Mouse (Mus musculus): ENCODE measurements around the gene Nadsyn1. TPM values are rescaled to one million over a fixed set of nuclear protein-coding genes. Genes with fewer than 3 reads are reported as not detected.

Gene Nadsyn1
- polyA plus RNA-seq, 1 experiment: 0.16 TPM

GRCm38 (mm10) chr7:143783996-143784829, 38.4 kb downstream of the Nadsyn1 start, which contains the start of gene Mrgpre:
Mrgpre (minus strand) TSS chr7:143784500.
- no peak for TF ChIP-seq TAL1 (IDR thresholded peaks at IDR 0.05; ENCODE audit: low read length)
- TF ChIP-seq GATA1 (IDR thresholded peaks at IDR 0.05; ENCODE audit: low read length): no peak
- Histone ChIP-seq H3K9me3 (ENCODE audit: control insufficient read depth, low read length) (no peaks in the 10 kb centered on the region), H3K27me3 (ENCODE audit: control insufficient read depth) (peaks cover 13% of the 10 kb centered on the region), H3K4me3 (replicated peaks) (peak within 1 kb of the TSS; percentile 24), H3K36me3 (ENCODE audit: control insufficient read depth) (no peaks in the 10 kb centered on the region; the same call in 1 of the 2 replicates), H3K4me1 (ENCODE audit: control insufficient read depth) (peaks cover 3% of the 10 kb centered on the region)

DNA sequence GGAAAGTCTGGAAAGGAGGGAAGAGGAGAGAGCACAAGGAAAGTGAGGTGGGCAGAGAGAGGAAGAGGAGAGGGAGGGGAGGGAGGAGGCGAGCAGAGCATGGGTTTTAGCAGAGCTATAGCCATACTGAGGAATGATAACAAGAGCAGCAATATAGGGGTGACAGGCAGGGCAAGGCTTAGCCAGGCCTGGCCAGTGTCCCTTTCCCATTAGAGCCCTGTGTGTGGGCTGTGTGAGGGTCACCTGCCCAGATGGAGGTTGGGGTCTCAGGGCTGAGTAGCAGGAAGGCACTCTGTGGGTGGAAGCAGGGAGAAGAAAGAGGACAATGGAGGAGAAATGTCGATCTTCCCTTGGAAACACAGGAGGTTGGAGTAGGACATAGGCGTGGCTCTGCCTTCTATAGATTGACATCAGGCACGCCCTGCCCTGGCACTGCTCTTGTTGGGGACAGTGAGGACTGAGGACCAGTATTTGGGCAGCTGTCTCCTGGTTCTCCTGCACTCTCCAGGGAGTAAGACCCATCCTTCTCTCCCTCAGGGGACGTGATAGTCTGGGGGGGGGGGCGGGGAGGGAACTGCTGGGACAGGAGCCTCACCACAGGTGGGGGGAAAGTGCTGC, 39.2 kb downstream of the Nadsyn1 start:
- Histone ChIP-seq H3K4me3 (replicated peaks) (no peak overlapping the region), H3K9me3 (ENCODE audit: control insufficient read depth, low read length) (no peaks in the 10 kb centered on the region), H3K4me1 (ENCODE audit: control insufficient read depth) (peaks cover 3% of the 10 kb centered on the region), H3K27me3 (ENCODE audit: control insufficient read depth) (peaks cover 13% of the 10 kb centered on the region), H3K36me3 (ENCODE audit: control insufficient read depth) (no peaks in the 10 kb centered on the region; the same call in 1 of the 2 replicates)
- no peak for TF ChIP-seq GATA1 (IDR thresholded peaks at IDR 0.05; ENCODE audit: low read length)
- TF ChIP-seq TAL1 (IDR thresholded peaks at IDR 0.05; ENCODE audit: low read length): no peak

DNA sequence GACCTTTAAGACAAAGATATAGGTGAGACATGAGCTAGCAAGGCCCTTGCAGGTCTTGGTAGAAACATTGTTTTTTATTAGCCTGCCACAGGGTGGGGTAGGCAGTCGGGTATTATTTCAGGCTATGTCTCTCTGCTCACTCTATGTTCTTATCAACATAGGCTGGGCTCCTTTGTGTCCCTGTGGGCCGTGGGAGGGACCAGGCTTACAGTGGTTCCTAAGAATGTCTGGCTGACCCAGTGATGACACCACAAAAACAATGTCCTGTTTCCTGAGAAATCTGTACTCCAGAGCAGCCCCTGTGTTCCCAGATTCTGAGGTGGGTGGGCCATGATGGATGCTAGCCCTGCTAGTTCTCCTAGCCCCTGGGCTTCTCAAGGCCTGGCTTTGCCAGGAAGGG, 45.3 kb downstream of the Nadsyn1 start:
- Histone ChIP-seq H3K4me3 (replicated peaks) (no peak overlapping the region), H3K27me3 (ENCODE audit: control insufficient read depth) (no peaks in the 10 kb centered on the region), H3K9me3 (ENCODE audit: control insufficient read depth, low read length) (no peaks in the 10 kb centered on the region), H3K4me1 (ENCODE audit: control insufficient read depth) (no peaks in the 10 kb centered on the region), H3K36me3 (ENCODE audit: control insufficient read depth) (no peaks in the 10 kb centered on the region; the same call in 1 of the 2 replicates)
- TF ChIP-seq TAL1 (IDR thresholded peaks at IDR 0.05; ENCODE audit: low read length) (no peak), GATA1 (IDR thresholded peaks at IDR 0.05; ENCODE audit: low read length) (no peak)

- H3K4me1 ChIP-seq (ENCODE audit: control insufficient read depth): no peaks in the 10 kb centered on the region
- TF ChIP-seq GATA1 (IDR thresholded peaks at IDR 0.05; ENCODE audit: low read length) (no peak), TAL1 (IDR thresholded peaks at IDR 0.05; ENCODE audit: low read length) (no peak)
Observed at GRCm38 (mm10) chr7:143776137-143776536, 46.5 kb downstream of the Nadsyn1 start.

DNA sequence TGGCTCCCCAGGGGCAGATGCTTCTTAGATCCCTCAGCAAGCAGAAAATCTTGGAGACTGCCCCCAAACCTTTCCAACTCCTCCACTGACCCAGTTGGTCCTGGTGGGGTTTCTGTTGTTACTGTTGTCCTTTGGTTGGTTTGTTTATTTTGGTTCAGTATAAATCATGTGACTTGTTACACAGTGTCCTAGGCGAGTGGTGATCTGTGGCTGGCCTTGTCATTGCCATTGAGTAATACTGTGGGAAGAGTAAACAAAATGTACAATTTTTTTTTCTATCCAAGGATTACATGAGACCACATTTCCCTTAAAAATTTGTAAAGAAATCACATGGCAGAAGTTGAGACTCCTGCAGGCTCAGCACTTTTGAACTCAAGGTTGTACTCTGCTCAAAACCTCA, 53.2 kb downstream of the Nadsyn1 start:
- H3K27me3 ChIP-seq (ENCODE audit: control insufficient read depth): peaks cover 13% of the 10 kb centered on the region

More at GRCm38 (mm10) chr7:143776137-143776536, 46.5 kb downstream of the Nadsyn1 start:
- Histone ChIP-seq H3K4me3 (replicated peaks) (no peak overlapping the region), H3K9me3 (ENCODE audit: control insufficient read depth, low read length) (0 out of 2 replicates have a peak, but pooled peaks cover 2% of the 10 kb centered on the region), H3K27me3 (ENCODE audit: control insufficient read depth) (no peaks in the 10 kb centered on the region), H3K36me3 (ENCODE audit: control insufficient read depth) (no peaks in the 10 kb centered on the region; the same call in 1 of the 2 replicates)

DNA sequence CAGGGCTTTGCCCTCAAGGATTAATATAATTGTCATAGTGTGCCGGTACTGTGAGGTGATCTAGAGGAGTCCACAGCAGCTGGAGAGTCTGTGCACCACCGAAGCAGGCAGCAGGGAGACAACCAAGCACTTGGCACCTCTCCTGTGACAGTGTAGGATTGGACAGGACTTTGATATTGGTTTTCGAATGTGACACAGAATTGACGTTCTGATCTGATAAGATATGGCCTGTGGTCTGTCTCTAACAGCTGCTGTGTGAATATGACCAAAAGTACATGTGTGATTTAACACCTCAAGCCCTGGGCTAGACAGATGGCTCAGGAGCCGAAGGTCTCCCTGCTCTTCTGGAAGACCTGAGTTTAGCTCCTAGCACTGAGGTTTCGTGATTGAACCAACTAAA, 54.4 kb downstream of the Nadsyn1 start:
- H3K4me3 ChIP-seq (replicated peaks): no peak overlapping the region
- no peaks in the 10 kb centered on the region for H3K36me3 ChIP-seq (ENCODE audit: control insufficient read depth)
- H3K9me3 ChIP-seq (ENCODE audit: control insufficient read depth, low read length): 0 out of 2 replicates have a peak, but pooled peaks cover 2% of the 10 kb centered on the region
- TF ChIP-seq GATA1 (IDR thresholded peaks at IDR 0.05; ENCODE audit: low read length) (no peak), TAL1 (IDR thresholded peaks at IDR 0.05; ENCODE audit: low read length) (no peak)
- H3K27me3 ChIP-seq (ENCODE audit: control insufficient read depth): peaks cover 16% of the 10 kb centered on the region
- H3K4me1 ChIP-seq (ENCODE audit: control insufficient read depth): no peaks in the 10 kb centered on the region

More for the DNA sequence above, 53.2 kb downstream of the Nadsyn1 start:
- Histone ChIP-seq H3K4me3 (replicated peaks) (no peak overlapping the region), H3K36me3 (ENCODE audit: control insufficient read depth) (no peaks in the 10 kb centered on the region), H3K9me3 (ENCODE audit: control insufficient read depth, low read length) (0 out of 2 replicates have a peak, but pooled peaks cover 2% of the 10 kb centered on the region), H3K4me1 (ENCODE audit: control insufficient read depth) (no peaks in the 10 kb centered on the region)
- TF ChIP-seq GATA1 (IDR thresholded peaks at IDR 0.05; ENCODE audit: low read length): no peak
- TF ChIP-seq TAL1 (IDR thresholded peaks at IDR 0.05; ENCODE audit: low read length): no peak

GRCm38 (mm10) chr7:143766893-143767292, 55.8 kb downstream of the Nadsyn1 start, which contains the start of gene Mrgprg:
Mrgprg (minus strand) TSS chr7:143766993.
- Histone ChIP-seq H3K4me3 (replicated peaks) (no peak within 1 kb of the TSS), H3K4me1 (ENCODE audit: control insufficient read depth) (no peaks in the 10 kb centered on the region), H3K27me3 (ENCODE audit: control insufficient read depth) (peaks cover 16% of the 10 kb centered on the region), H3K36me3 (ENCODE audit: control insufficient read depth) (no peaks in the 10 kb centered on the region), H3K9me3 (ENCODE audit: control insufficient read depth, low read length) (no peaks in the 10 kb centered on the region)
- TF ChIP-seq TAL1 (IDR thresholded peaks at IDR 0.05; ENCODE audit: low read length) (no peak), GATA1 (IDR thresholded peaks at IDR 0.05; ENCODE audit: low read length) (no peak)

DNA sequence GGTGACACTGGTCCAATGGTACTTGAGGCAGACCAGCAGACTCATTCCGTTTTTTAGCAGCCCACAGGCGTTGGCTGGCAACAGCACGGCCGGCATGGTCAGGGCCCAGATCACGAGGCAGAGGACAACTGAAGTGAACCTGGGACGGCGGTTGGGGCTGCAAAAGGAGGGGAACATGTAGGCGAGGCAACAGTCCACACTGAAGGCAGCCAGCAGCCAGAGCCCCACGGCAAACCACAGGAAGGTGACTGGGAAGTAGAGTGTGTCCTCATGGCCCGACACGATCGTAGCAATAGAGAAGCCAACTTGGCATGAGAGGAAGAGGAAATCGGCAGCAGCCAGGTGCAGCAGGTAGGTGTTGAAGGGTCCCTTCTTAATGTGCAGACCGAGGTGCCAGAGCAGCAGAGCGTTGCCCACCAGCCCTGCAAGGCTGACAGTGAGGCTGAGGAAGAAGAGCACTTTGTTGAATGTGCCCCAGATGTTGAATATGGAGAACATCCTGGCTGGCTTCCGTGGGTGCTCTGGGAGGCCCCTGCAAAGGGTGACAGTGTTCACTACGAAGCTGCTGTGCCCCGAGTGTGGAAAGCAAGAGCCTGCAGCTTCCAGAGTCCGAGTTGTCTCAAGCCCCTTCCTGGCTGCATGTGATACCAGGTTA, 57.6 kb downstream of the Nadsyn1 start:
- Histone ChIP-seq H3K27me3 (ENCODE audit: control insufficient read depth) (peaks cover 16% of the 10 kb centered on the region), H3K9me3 (ENCODE audit: control insufficient read depth, low read length) (no peaks in the 10 kb centered on the region), H3K36me3 (ENCODE audit: control insufficient read depth) (no peaks in the 10 kb centered on the region), H3K4me1 (ENCODE audit: control insufficient read depth) (no peaks in the 10 kb centered on the region), H3K4me3 (replicated peaks) (no peak overlapping the region)
- TF ChIP-seq GATA1 (IDR thresholded peaks at IDR 0.05; ENCODE audit: low read length): no peak
- TF ChIP-seq TAL1 (IDR thresholded peaks at IDR 0.05; ENCODE audit: low read length): no peak
